Mouse (Mus musculus): ENCODE results near the gene Frmd8. TPM values are rescaled to one million over a fixed set of nuclear protein-coding genes. Genes with fewer than 3 reads are reported as not detected.

Gene Frmd8
- polyA plus RNA-seq, 1 experiment from 2014 or later: 14.9 TPM

DNA sequence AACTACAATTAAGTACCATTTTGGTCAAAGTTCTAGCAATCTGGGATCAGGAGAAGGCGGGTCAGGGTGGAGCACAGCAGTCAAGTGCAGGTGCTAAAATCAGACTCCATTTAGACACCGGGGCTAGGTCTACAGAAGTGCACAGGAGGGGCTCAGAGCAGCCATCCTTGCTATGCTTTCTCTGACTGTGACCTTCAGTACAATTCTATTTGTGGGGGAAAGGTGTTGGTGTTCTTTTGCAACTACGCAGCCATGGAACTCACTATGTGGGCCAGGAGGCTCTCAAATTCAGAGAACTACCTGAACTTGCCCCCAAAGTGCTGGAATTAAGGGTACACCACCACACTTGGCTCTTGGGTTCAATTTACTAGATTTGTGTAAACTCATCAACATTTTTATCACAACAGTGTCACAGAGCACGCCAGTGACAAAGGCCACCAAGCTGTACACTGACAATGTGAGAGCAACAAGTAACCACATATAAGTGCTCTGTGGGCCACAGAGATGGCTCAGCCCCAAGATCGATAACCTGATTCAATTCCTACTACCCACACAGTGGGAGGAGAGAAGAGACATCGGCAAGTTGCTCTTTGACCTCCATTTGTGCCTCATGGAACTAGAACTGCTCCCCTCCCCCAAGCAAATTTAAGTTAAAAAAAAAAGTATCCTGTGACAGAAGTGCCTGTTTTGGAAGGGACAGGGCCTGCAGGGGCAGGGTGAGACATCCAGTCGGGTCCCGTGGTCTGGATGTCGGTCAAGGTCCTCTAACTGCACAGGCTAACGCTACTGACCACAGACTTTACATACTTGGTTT is 41.6 kb downstream of the Frmd8 start:
- Histone ChIP-seq H3K4me1 (replicated peaks; ENCODE audit: control insufficient read depth, insufficient read depth, low read length) (no peaks in the 10 kb centered on the region), H3K36me3 (ENCODE audit: control insufficient read depth, insufficient read depth, low read length) (no peaks in the 10 kb centered on the region), H3K4me2 (replicated peaks; ENCODE audit: low read depth, low read length) (no peak overlapping the region), H3K27ac (ENCODE audit: low read depth, low read length) (no peak overlapping the region), H3K4me3 (ENCODE audit: low read depth, low read length) (no peak overlapping the region), H3K9ac (ENCODE audit: low read depth, low read length) (no peak overlapping the region), H3K9me3 (ENCODE audit: control insufficient read depth, low read length) (no peaks in the 10 kb centered on the region), H3K27me3 (ENCODE audit: control insufficient read depth, insufficient read depth, low read length) (no peaks in the 10 kb centered on the region)
- WGBS: 88% methylated on average over 10 of the region's 10 CpGs
- DNase-seq (ENCODE audit: low spot score) (no peak), ATAC-seq (ENCODE audit: low FRiP score) (no peak)

DNA sequence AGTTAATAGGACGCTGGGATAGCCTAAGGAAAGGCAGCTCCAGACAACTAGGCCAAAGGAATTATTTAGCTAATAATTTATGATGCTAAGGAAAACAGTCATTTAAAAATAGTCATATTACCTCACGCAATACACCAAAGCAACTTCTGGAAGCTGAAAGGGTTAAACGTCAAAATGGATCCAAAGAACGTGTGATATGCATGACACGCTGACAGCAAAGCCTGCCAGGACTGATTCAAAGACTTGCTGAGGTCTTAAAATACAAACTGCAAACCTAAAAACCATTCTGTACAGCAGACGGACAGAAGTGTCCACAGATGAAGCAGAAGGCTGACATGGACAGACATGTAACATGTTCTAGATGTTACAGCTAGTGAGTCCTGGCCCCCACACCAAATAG is 42.7 kb downstream of the Frmd8 start:
- no peak overlapping the region for H3K4me2 ChIP-seq (replicated peaks; ENCODE audit: low read depth, low read length)
- H3K27ac ChIP-seq (ENCODE audit: low read depth, low read length): no peak overlapping the region
- no peak overlapping the region for H3K9ac ChIP-seq (ENCODE audit: low read depth, low read length)
- 80% methylated on average over 6 of the region's 6 CpGs for WGBS
- H3K36me3 ChIP-seq (ENCODE audit: control insufficient read depth, insufficient read depth, low read length): no peaks in the 10 kb centered on the region
- no peaks in the 10 kb centered on the region for H3K9me3 ChIP-seq (ENCODE audit: control insufficient read depth, low read length)
- DNase-seq (ENCODE audit: low spot score) (no peak), ATAC-seq (ENCODE audit: low FRiP score) (no peak)
- H3K4me3 ChIP-seq (ENCODE audit: low read depth, low read length): no peak overlapping the region
- H3K4me1 ChIP-seq (replicated peaks; ENCODE audit: control insufficient read depth, insufficient read depth, low read length): no peaks in the 10 kb centered on the region
- H3K27me3 ChIP-seq (ENCODE audit: control insufficient read depth, insufficient read depth, low read length): no peaks in the 10 kb centered on the region

DNA sequence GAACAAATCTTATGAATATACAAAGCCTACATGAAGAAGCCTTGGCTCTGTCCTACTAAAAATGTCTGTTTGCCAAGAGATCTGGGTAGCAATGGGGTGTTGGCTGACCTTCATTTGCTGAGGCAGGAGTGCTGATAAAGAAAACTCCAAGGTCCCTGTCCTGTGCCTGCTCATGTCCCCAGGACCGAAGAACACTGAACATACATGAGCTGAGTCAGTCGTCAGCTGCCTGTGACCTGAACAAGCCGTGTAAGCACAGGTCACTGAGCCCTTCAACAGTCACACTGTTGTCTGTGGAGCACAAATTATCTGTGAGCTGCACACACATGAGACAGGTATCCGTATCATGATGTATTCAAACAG is 43.1 kb downstream of the Frmd8 start:
- Histone ChIP-seq H3K4me3 (ENCODE audit: low read depth, low read length) (no peak overlapping the region), H3K4me1 (replicated peaks; ENCODE audit: control insufficient read depth, insufficient read depth, low read length) (no peaks in the 10 kb centered on the region), H3K27me3 (ENCODE audit: control insufficient read depth, insufficient read depth, low read length) (no peaks in the 10 kb centered on the region), H3K27ac (ENCODE audit: low read depth, low read length) (no peak overlapping the region), H3K4me2 (replicated peaks; ENCODE audit: low read depth, low read length) (no peak overlapping the region), H3K36me3 (ENCODE audit: control insufficient read depth, insufficient read depth, low read length) (no peaks in the 10 kb centered on the region), H3K9ac (ENCODE audit: low read depth, low read length) (no peak overlapping the region), H3K9me3 (ENCODE audit: control insufficient read depth, low read length) (no peaks in the 10 kb centered on the region)
- ATAC-seq (ENCODE audit: low FRiP score) (no peak), DNase-seq (ENCODE audit: low spot score) (no peak)
- whole genome bisulfite sequencing: 91% methylated on average over 4 of the region's 4 CpGs

DNA sequence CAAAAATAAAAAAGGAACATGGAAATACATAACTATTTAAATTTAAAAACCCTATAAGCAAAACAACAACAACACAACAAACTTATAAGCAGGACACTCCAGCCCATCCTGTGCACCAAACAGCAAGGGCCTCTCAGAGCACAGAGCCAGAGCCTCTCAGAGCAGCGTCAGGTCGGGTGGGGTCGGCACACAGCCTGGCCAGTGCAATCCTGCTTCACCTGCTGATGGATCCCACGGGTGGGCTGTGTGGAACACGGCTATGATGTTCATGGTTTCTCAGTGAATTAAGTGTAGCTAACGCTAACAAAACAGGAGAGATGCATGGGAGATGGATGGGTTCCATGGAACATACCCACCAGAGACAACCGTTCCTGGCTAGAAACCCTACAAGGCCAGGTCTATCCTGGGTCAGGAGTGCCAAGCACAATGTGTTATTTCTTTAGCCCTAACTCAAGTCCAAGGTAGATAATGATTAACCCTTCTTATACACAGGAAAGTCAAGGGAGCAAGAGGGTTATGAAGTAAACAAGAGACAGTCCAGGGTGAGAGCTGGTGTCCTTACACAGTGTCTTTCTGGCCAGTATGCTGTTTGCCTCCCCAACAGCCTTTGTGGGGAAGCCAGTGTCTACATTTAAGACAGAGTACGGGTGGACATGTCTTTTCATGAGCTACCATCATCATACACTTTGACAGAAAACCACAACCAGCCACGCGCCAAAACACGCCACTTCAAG is 43.7 kb downstream of the Frmd8 start:
- WGBS: 91% methylated on average over 11 of the region's 11 CpGs
- no peak for ATAC-seq (ENCODE audit: low FRiP score)

DNA sequence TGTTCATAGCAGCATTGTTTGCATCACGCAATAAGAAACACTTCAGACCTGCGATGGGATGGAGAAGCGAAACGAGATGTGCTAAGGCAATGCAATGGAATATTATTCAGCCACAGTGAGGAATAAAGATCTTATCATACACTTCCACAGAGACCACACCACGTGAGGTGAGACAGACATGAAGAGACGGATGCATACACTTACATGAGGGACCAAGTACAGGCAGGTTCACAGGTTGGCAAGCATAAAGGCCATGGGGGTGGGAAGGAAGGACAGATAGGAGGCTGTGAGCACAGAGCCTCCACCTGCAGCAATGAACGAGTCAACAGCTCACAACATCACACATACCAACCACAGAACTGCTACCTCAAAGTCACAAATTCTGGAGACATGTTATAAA is 44.3 kb downstream of the Frmd8 start:
- Histone ChIP-seq H3K4me1 (replicated peaks; ENCODE audit: control insufficient read depth, insufficient read depth, low read length) (no peaks in the 10 kb centered on the region), H3K9ac (ENCODE audit: low read depth, low read length) (no peak overlapping the region), H3K27ac (ENCODE audit: low read depth, low read length) (no peak overlapping the region), H3K4me3 (ENCODE audit: low read depth, low read length) (no peak overlapping the region), H3K27me3 (ENCODE audit: control insufficient read depth, insufficient read depth, low read length) (no peaks in the 10 kb centered on the region), H3K4me2 (replicated peaks; ENCODE audit: low read depth, low read length) (no peak overlapping the region), H3K9me3 (ENCODE audit: control insufficient read depth, low read length) (no peaks in the 10 kb centered on the region), H3K36me3 (ENCODE audit: control insufficient read depth, insufficient read depth, low read length) (no peaks in the 10 kb centered on the region)
- no peak for ATAC-seq (ENCODE audit: low FRiP score)
- DNase-seq (ENCODE audit: low spot score): no peak
- 96% methylated on average over 7 of the region's 7 CpGs for WGBS

More for the DNA sequence above, 43.7 kb downstream of the Frmd8 start:
- no peaks in the 10 kb centered on the region for H3K9me3 ChIP-seq (ENCODE audit: control insufficient read depth, low read length)
- no peak overlapping the region for H3K27ac ChIP-seq (ENCODE audit: low read depth, low read length)
- DNase-seq (ENCODE audit: low spot score): no peak
- H3K4me1 ChIP-seq (replicated peaks; ENCODE audit: control insufficient read depth, insufficient read depth, low read length): no peaks in the 10 kb centered on the region
- H3K4me2 ChIP-seq (replicated peaks; ENCODE audit: low read depth, low read length): no peak overlapping the region
- H3K36me3 ChIP-seq (ENCODE audit: control insufficient read depth, insufficient read depth, low read length): no peaks in the 10 kb centered on the region
- H3K9ac ChIP-seq (ENCODE audit: low read depth, low read length): no peak overlapping the region
- H3K4me3 ChIP-seq (ENCODE audit: low read depth, low read length): no peak overlapping the region
- H3K27me3 ChIP-seq (ENCODE audit: control insufficient read depth, insufficient read depth, low read length): no peaks in the 10 kb centered on the region

GRCm38 (mm10) chr19:5829958-5830615 is 45.0 kb downstream of the Frmd8 start:
- Histone ChIP-seq H3K4me1 (replicated peaks; ENCODE audit: control insufficient read depth, insufficient read depth, low read length) (no peaks in the 10 kb centered on the region), H3K4me3 (ENCODE audit: low read depth, low read length) (no peak overlapping the region), H3K36me3 (ENCODE audit: control insufficient read depth, insufficient read depth, low read length) (no peaks in the 10 kb centered on the region), H3K27ac (ENCODE audit: low read depth, low read length) (no peak overlapping the region), H3K27me3 (ENCODE audit: control insufficient read depth, insufficient read depth, low read length) (no peaks in the 10 kb centered on the region), H3K4me2 (replicated peaks; ENCODE audit: low read depth, low read length) (no peak overlapping the region), H3K9me3 (ENCODE audit: control insufficient read depth, low read length) (no peaks in the 10 kb centered on the region), H3K9ac (ENCODE audit: low read depth, low read length) (no peak overlapping the region)
- WGBS: 82% methylated on average over 19 of the region's 19 CpGs
- DNase-seq (ENCODE audit: low spot score) (no peak), ATAC-seq (ENCODE audit: low FRiP score) (no peak)

DNA sequence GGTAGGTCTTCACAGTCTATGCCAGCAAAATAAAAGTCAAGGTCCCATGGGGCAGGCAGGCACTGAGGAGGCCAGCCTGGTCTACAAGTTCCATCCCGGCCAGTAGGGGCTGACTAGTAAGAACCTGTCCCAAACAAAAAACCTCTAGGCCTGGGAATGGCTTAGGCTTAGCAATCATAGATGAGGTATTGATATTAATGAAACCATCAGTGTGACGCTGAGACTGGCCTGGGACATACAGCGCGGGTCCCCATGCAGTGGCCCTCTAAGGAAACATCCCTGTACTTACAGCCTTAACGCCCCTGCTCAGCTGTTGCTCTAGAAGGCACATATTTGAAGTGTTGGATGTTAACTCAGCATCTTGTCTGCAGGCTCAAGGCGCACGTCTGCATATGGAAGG is 46.2 kb downstream of the Frmd8 start:
- Histone ChIP-seq H3K27me3 (ENCODE audit: control insufficient read depth, insufficient read depth, low read length) (no peaks in the 10 kb centered on the region), H3K4me2 (replicated peaks; ENCODE audit: low read depth, low read length) (no peak overlapping the region), H3K4me1 (replicated peaks; ENCODE audit: control insufficient read depth, insufficient read depth, low read length) (no peaks in the 10 kb centered on the region), H3K36me3 (ENCODE audit: control insufficient read depth, insufficient read depth, low read length) (no peaks in the 10 kb centered on the region), H3K27ac (ENCODE audit: low read depth, low read length) (no peak overlapping the region), H3K9me3 (ENCODE audit: control insufficient read depth, low read length) (no peaks in the 10 kb centered on the region), H3K4me3 (ENCODE audit: low read depth, low read length) (no peak overlapping the region), H3K9ac (ENCODE audit: low read depth, low read length) (no peak overlapping the region)
- DNase-seq (ENCODE audit: low spot score): no peak
- no peak for ATAC-seq (ENCODE audit: low FRiP score)
- 88% methylated on average over 7 of the region's 7 CpGs for WGBS

GRCm38 (mm10) chr19:5828155-5828554 is 46.9 kb downstream of the Frmd8 start:
- H3K27me3 ChIP-seq (ENCODE audit: control insufficient read depth, insufficient read depth, low read length): no peaks in the 10 kb centered on the region
- DNase-seq (ENCODE audit: low spot score) (no peak), ATAC-seq (ENCODE audit: low FRiP score) (no peak)
- no peak overlapping the region for H3K4me2 ChIP-seq (replicated peaks; ENCODE audit: low read depth, low read length)
- H3K9me3 ChIP-seq (ENCODE audit: control insufficient read depth, low read length): no peaks in the 10 kb centered on the region
- H3K36me3 ChIP-seq (ENCODE audit: control insufficient read depth, insufficient read depth, low read length): no peaks in the 10 kb centered on the region
- H3K4me1 ChIP-seq (replicated peaks; ENCODE audit: control insufficient read depth, insufficient read depth, low read length): no peaks in the 10 kb centered on the region
- H3K27ac ChIP-seq (ENCODE audit: low read depth, low read length): no peak overlapping the region
- no peak overlapping the region for H3K4me3 ChIP-seq (ENCODE audit: low read depth, low read length)
- 83% methylated on average over 3 of the region's 3 CpGs for WGBS
- no peak overlapping the region for H3K9ac ChIP-seq (ENCODE audit: low read depth, low read length)
